Mouse (Mus musculus) thymus, adult 2 months (tissue): ENCODE data around the gene Lrrc39. TPM values are rescaled to one million over a fixed set of nuclear protein-coding genes. Genes with fewer than 3 reads are reported as not detected.

Experiments used
- DNase-seq: peaks from one replicate; pipeline ENCODE4 v3.0.0; 2021
- H3K27ac ChIP-seq: fragments of 200-500 bp; 2 replicates; pipeline ENCODE4 v1.5.1; 2012; ENCODE audit warnings: low read length, control low read depth; ENCODE audit not compliant: control insufficient read depth, insufficient read depth
- H3K27me3 ChIP-seq: fragments of 200-500 bp; 2 replicates; pipeline ENCODE4 v1.6.1; 2012; ENCODE audit warnings: mild to moderate bottlenecking, low read length, moderate library complexity, mixed read lengths; ENCODE audit not compliant: control insufficient read depth, insufficient read depth
- H3K36me3 ChIP-seq: fragments of 200-500 bp; 2 replicates; pipeline ENCODE4 v1.6.1; 2012; ENCODE audit warnings: mild to moderate bottlenecking, low read length, moderate library complexity; ENCODE audit not compliant: control insufficient read depth, insufficient read depth
- H3K4me1 ChIP-seq: fragments of 200-500 bp; replicated peaks from 2 replicates; pipeline ENCODE4 v1.6.1; 2012; ENCODE audit warnings: low read length; ENCODE audit not compliant: control insufficient read depth, insufficient read depth
- H3K4me3 ChIP-seq: fragments of 200-500 bp; 2 replicates; pipeline ENCODE4 v1.5.1; 2012; ENCODE audit warnings: mild to moderate bottlenecking, low read length, control low read depth, moderate library complexity; ENCODE audit not compliant: control insufficient read depth, insufficient read depth
- CTCF ChIP-seq: fragments of 200-500 bp; IDR thresholded peaks from 2 replicates; pipeline ENCODE4 v1.5.1; 2012; ENCODE audit warnings: mild to moderate bottlenecking, control low read depth, low read length, moderate library complexity, borderline replicate concordance; ENCODE audit not compliant: control insufficient read depth, poor library complexity, insufficient read depth; ENCODE audit errors: extremely low read depth
- POLR2A ChIP-seq: fragments of 200-500 bp; IDR thresholded peaks from 2 replicates; pipeline ENCODE4 v1.6.1; 2012; ENCODE audit warnings: mild to moderate bottlenecking, low read length, control low read depth, moderate library complexity; ENCODE audit not compliant: control insufficient read depth, poor library complexity, insufficient read depth; ENCODE audit errors: extremely low read depth
- WGBS: fragments of 180-500 bp; shearing (Covaris S2); methylation state at CpG from one replicate; pipeline ENCODE4 v1.1.7; 2018; 5-methylcytosine and 5-hydroxymethylcytosine counted together
- polyA plus RNA-seq: library from polyadenylated mRNA; depleted of rRNA; stranded (reverse); fragments of >200 nt; gene quantifications from 2 replicates; pipeline ENCODE4 v1.2.3, GENCODE M21; 2012; rRNA removed

Gene Lrrc39
- polyA plus RNA-seq: 0.31 and 1.7 TPM in 2 replicates

GRCm38 (mm10) chr3:116562408-116563094, at the start of gene Lrrc39:
Gene Lrrc39, plus strand, starts transcription at chr3:116562973.
- TF ChIP-seq POLR2A: no peak
- TF ChIP-seq CTCF: no peak
- Histone ChIP-seq H3K4me3 (no peak within 1 kb of the TSS), H3K36me3 (no peaks in the 10 kb centered on the region), H3K27ac (no peak within 1 kb of the TSS), H3K4me1 (peaks cover 8% of the 10 kb centered on the region), H3K27me3 (no peaks in the 10 kb centered on the region)
- no peak for DNase-seq
- 44% methylated on average over 7 of the region's 7 CpGs for WGBS

- Histone ChIP-seq H3K36me3 (peaks cover 4% of the 10 kb centered on the region; the same call in 1 of the 2 replicates), H3K27ac (no peak overlapping the region), H3K4me3 (no peak overlapping the region), H3K27me3 (no peaks in the 10 kb centered on the region), H3K4me1 (no peaks in the 10 kb centered on the region; the same call in 1 of the 2 replicates)
- 91% methylated on average over 12 of the region's 12 CpGs for WGBS
- TF ChIP-seq POLR2A (no peak), CTCF (no peak)
- no peak for DNase-seq
Observed at GRCm38 (mm10) chr3:116520141-116520761, 42.5 kb upstream of the Lrrc39 start.

DNA sequence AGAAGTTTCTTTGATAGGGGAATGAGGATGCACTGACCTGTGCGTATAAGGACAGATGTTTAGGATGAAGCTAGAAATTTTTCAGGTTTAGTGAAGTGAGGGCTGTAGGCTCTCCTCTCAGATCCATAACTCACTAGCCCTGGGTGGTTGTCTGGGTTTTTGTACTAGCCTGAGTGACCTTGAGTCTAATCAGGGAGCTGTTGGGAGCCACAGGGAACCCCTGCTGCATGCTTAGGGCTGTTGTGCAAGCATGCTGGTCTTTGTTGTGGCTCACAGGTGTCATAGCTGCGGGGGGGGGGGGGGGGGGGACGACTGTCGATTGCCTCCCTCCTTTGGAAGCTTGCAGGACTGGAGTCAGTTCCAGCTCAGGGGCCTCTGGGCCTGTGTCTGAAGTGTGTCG, 33.0 kb upstream of the Lrrc39 start:
- no peak overlapping the region for H3K27ac ChIP-seq
- H3K27me3 ChIP-seq: no peaks in the 10 kb centered on the region
- no peak overlapping the region for H3K4me3 ChIP-seq
- H3K36me3 ChIP-seq: peaks cover 15% of the 10 kb centered on the region
- H3K4me1 ChIP-seq: no peaks in the 10 kb centered on the region
- no peak for DNase-seq
- TF ChIP-seq POLR2A: no peak
- 68% methylated on average over 5 of the region's 5 CpGs for WGBS

GRCm38 (mm10) chr3:116530826-116531225, 31.9 kb upstream of the Lrrc39 start:
- Histone ChIP-seq H3K27ac (no peak overlapping the region), H3K4me1 (no peaks in the 10 kb centered on the region), H3K36me3 (peaks cover 26% of the 10 kb centered on the region), H3K27me3 (no peaks in the 10 kb centered on the region), H3K4me3 (no peak overlapping the region)
- DNase-seq: no peak
- TF ChIP-seq POLR2A (no peak), CTCF (no peak)
- 99% methylated on average over 4 of the region's 4 CpGs for WGBS

- no peak for DNase-seq
- WGBS: 86% methylated on average over 16 of the region's 16 CpGs
- no peaks in the 10 kb centered on the region for H3K27me3 ChIP-seq
- no peaks in the 10 kb centered on the region for H3K4me1 ChIP-seq
- no peak overlapping the region for H3K4me3 ChIP-seq
- peaks cover 26% of the 10 kb centered on the region for H3K36me3 ChIP-seq
- no peak overlapping the region for H3K27ac ChIP-seq
- TF ChIP-seq CTCF (no peak), POLR2A (no peak)
Observed at GRCm38 (mm10) chr3:116536428-116537199, 26.2 kb upstream of the Lrrc39 start.

GRCm38 (mm10) chr3:116537200-116537573, 25.6 kb upstream of the Lrrc39 start:
- H3K4me3 ChIP-seq: no peak overlapping the region
- H3K27ac ChIP-seq: no peak overlapping the region
- WGBS: 94% methylated on average over 6 of the region's 6 CpGs
- no peaks in the 10 kb centered on the region for H3K4me1 ChIP-seq
- TF ChIP-seq POLR2A (no peak), CTCF (no peak)
- H3K27me3 ChIP-seq: no peaks in the 10 kb centered on the region
- peaks cover 26% of the 10 kb centered on the region for H3K36me3 ChIP-seq
- no peak for DNase-seq
